Mouse (Mus musculus): ENCODE measurements at regions not wholly inside any gene's neighbourhood (a gene's known extent, or its start where the extent isn't known, plus 50 kb on each side); places are given as distances from the start of the nearest gene placed in this dataset.

DNA sequence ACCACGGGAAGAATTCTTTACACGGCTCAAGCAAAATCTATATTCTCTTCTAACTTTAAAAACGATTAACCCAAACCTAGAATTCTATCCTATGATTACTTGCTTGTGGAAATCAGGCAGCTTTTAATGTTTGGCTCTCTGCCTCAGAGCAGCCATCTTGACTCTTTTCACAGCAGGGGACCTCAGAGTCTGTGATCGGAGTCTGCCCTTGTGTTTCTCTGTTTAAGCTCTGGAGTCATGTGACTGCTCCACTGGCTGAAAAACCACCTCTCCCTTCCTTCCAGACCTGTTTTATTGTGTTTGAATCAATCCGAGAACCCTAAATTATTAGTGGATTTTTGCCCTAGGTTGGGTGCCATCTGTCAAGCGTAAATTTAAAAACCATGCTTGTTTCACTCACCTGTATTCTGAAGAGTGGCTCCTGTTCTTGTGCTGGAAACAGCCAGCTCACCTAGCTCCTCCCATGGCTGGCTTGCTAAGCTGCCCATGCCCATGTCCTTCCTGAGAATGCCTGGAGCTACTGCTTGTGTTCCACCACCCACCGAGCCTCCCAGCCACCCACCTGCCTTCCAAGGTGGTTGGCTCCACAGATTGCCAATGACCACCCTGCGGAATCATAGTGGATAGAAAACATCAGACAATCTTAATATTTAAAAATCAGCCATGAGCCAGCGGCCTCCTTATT, 62.6 kb downstream of the Perp start:
- ATAC-seq (ENCODE audit: low FRiP score) = no peak
- no peaks in the 10 kb centered on the region for H3K27me3 ChIP-seq
- no peak overlapping the region for H3K27ac ChIP-seq
- H3K4me3 ChIP-seq = no peak overlapping the region
- no peaks in the 10 kb centered on the region for H3K36me3 ChIP-seq
- 87% methylated on average over 9 of the region's 9 CpGs for WGBS
- no peak overlapping the region for H3K4me2 ChIP-seq
- H3K4me1 ChIP-seq (replicated peaks) = no peaks in the 10 kb centered on the region
- no peaks in the 10 kb centered on the region for H3K9me3 ChIP-seq
- H3K9ac ChIP-seq = no peak overlapping the region

DNA sequence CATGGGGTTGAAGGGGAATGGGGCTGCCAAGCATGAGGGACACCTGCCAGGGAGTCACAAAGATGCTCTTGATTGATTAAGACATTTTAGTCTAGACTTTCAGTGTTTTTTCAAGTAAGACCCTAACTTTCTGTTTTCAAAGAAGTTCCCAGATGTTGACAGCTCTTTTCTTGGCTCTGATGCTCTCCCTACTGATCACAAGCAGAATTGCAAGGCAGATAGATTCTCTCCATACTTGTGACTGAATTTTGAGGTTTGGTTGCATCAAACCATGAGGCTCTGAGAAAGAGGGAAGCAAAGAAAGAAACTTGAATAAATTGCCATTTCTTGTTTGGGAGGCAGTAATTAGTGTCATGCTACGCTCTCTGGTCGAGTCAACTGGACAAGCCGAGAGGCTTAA, 64.5 kb downstream of the Perp start:
- no peak overlapping the region for H3K4me3 ChIP-seq
- no peaks in the 10 kb centered on the region for H3K9me3 ChIP-seq
- no peak for ATAC-seq (ENCODE audit: low FRiP score)
- no peaks in the 10 kb centered on the region for H3K27me3 ChIP-seq
- no peak overlapping the region for H3K4me2 ChIP-seq
- H3K9ac ChIP-seq = no peak overlapping the region
- no peaks in the 10 kb centered on the region for H3K4me1 ChIP-seq (replicated peaks)
- no peak overlapping the region for H3K27ac ChIP-seq
- H3K36me3 ChIP-seq = no peaks in the 10 kb centered on the region
- 84% methylated on average over 3 of the region's 3 CpGs for WGBS

DNA sequence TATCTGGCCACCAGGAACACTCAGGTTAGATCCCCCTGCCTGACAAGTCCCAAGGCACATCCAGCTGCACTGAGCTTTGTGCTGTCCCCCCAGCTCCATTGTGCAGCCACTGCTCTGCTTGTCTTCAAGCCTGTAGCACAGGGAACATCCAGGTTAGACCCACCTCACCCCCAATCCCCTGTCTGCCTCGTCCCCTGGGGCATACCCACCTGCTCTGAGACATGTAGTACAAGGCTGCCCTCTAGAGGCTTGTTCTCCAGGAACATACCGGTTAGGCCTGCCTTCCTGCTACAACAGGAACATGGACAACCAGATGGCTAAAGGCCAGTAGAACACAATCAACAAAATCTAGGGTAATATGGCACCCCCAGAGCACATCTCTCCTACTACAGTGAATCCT, 66.1 kb downstream of the Perp start:
- H3K4me2 ChIP-seq = no peak overlapping the region
- H3K4me3 ChIP-seq = no peak overlapping the region
- H3K9ac ChIP-seq = no peak overlapping the region
- ATAC-seq (ENCODE audit: low FRiP score) = no peak
- no peaks in the 10 kb centered on the region for H3K36me3 ChIP-seq
- 19% methylated on average over 2 of the region's 2 CpGs for WGBS
- no peaks in the 10 kb centered on the region for H3K27me3 ChIP-seq
- H3K4me1 ChIP-seq (replicated peaks) = no peaks in the 10 kb centered on the region
- H3K9me3 ChIP-seq = no peaks in the 10 kb centered on the region
- H3K27ac ChIP-seq = no peak overlapping the region

DNA sequence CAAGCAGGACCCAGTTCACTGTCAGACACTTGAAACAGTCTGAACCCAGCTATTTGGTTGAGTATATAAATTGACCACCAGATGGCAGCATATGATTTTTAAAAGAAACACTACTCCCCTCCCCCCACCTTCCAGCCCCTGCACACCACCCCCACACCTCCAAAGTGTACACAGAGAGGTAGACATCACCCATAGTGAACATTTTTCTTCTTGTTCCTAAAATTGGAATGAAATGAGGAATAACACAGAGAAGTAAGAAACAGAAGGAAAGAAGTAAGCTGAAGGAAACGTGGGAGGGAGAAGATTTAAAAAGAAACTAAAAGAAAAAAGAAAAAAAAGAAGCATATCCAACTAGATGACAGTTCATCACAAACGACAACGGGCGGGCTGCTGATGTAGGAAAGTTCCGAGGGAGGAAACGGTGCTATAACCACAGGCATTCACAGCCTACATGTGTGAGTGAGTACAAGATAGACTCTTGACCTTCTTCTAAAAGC, 72.3 kb downstream of the Perp start:
- Histone ChIP-seq H3K27ac (no peak overlapping the region), H3K27me3 (no peaks in the 10 kb centered on the region), H3K36me3 (no peaks in the 10 kb centered on the region), H3K4me2 (no peak overlapping the region), H3K4me3 (no peak overlapping the region), H3K9me3 (no peaks in the 10 kb centered on the region), H3K9ac (no peak overlapping the region), H3K4me1 (replicated peaks) (no peaks in the 10 kb centered on the region)
- 0 out of 2 replicates have a peak, but pooled peaks have one; percentile 39 for ATAC-seq (ENCODE audit: low FRiP score)
- WGBS = 75% methylated on average over 6 of the region's 6 CpGs

DNA sequence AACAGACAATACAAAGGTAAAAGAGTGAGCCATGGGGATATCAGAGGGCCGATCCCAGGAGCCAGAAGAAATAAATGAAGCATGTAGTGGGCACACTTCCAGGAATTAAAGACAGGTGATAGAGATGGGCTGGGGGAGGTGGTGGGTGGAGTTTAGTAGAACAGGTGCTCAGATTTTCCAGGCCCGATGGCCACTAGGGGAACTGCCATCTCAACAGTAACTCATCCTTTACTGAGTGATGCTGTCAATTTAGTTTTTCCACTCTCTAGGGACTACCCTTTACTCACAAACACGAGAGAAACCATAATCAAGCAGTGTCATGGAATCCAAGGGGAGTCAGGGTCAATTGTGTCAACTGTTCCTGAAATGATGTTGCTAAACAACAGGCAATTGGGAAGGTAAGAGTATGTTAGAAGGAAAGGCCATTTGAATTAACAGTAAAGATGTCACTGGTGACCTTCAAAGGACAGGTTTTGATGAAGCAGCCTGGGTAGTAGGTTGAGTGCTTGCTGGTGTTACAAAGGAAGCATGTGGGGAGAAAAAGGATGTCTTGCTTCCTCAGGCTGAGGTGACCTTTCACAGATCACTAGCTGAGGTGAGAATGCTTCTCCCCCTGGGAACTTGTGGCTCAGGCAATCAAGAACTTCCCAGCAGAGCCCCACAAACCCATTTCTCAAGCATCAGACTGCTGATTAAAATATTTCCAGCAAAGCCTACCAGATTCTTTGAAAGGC, 78.4 kb downstream of the Perp start:
- 73% methylated on average over 3 of the region's 3 CpGs for WGBS
- no peak for ATAC-seq (ENCODE audit: low FRiP score)

DNA sequence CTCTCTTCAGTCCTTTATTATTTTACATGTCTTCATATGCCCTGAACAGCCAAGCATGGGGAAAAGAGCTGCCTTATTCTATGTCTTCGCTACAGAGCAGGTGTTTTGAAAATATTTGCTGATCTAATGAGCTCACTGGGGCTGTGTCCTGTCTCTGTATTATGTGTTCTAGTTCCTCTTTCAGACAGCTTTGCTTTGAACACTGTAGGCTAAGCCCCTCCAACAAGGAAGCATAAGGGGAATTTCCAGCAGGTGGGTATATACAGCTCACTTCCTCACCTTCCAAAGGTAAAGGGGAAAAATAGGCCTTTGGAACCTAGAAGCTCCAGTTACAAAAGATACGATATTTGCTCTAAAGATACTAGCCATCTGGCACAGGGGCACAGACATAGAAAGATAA, 83.0 kb downstream of the Perp start:
- no peaks in the 10 kb centered on the region for H3K4me1 ChIP-seq (replicated peaks)
- H3K9me3 ChIP-seq = no peaks in the 10 kb centered on the region
- no peak overlapping the region for H3K4me3 ChIP-seq
- H3K9ac ChIP-seq = no peak overlapping the region
- ATAC-seq (ENCODE audit: low FRiP score) = no peak
- H3K36me3 ChIP-seq = no peaks in the 10 kb centered on the region
- no peak overlapping the region for H3K27ac ChIP-seq
- H3K27me3 ChIP-seq = no peaks in the 10 kb centered on the region
- WGBS = 93% methylated on average over 2 of the region's 2 CpGs
- H3K4me2 ChIP-seq = no peak overlapping the region

More for the DNA sequence above, 78.4 kb downstream of the Perp start:
- Histone ChIP-seq H3K9me3 (no peaks in the 10 kb centered on the region), H3K36me3 (no peaks in the 10 kb centered on the region), H3K4me1 (replicated peaks) (no peaks in the 10 kb centered on the region), H3K4me2 (no peak overlapping the region), H3K4me3 (no peak overlapping the region), H3K27ac (no peak overlapping the region), H3K27me3 (no peaks in the 10 kb centered on the region), H3K9ac (no peak overlapping the region)

DNA sequence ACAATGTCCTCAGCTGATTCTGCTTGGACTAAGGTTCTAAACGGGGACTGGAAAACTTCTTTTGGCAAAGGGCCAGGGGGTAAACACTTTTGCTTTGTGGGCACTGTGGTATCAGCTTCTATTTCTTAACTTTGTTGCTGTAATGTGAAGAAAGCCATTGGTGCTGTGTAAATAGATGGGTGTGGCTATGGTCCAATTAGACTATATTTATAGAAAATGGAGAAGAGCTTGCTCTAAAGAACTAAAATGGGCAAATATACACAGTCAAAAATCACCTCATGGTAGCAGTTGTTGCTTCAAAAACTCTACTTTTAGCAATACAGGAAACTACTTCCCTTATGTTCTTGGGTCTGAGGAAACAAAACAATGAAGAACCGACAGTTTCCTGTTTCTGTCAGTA, 84.1 kb downstream of the Tnfaip3 start:
- H3K9ac ChIP-seq = no peak overlapping the region
- 61% methylated on average over 2 of the region's 2 CpGs for WGBS
- H3K4me1 ChIP-seq (replicated peaks) = no peaks in the 10 kb centered on the region
- no peaks in the 10 kb centered on the region for H3K9me3 ChIP-seq
- no peak overlapping the region for H3K4me2 ChIP-seq
- no peaks in the 10 kb centered on the region for H3K36me3 ChIP-seq
- H3K27me3 ChIP-seq = no peaks in the 10 kb centered on the region
- H3K27ac ChIP-seq = no peak overlapping the region
- ATAC-seq (ENCODE audit: low FRiP score) = no peak
- no peak overlapping the region for H3K4me3 ChIP-seq

DNA sequence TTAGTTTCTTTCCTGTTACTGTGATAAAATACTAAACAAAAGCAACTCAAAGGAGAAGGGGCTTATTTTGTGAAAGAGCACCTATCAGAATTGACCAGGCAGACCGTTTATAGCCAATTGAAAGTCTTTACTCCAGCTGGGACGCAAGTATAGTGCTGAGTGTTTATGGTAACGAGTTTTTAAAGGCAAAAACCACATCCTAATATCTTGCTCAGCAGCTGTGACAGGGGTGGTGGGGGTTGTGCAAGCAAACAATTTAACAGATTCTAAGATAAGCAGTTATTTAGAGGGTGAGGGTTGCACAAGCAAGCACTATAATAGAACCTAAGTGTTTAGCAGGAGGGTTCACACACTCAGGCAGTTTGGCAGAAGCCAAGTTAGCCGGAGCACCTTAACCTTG, 74.0 kb downstream of the Tnfaip3 start:
- Histone ChIP-seq H3K9me3 (no peaks in the 10 kb centered on the region), H3K4me1 (replicated peaks) (no peaks in the 10 kb centered on the region), H3K9ac (no peak overlapping the region), H3K27me3 (no peaks in the 10 kb centered on the region), H3K36me3 (no peaks in the 10 kb centered on the region), H3K4me3 (no peak overlapping the region), H3K4me2 (no peak overlapping the region), H3K27ac (no peak overlapping the region)
- no peak for ATAC-seq (ENCODE audit: low FRiP score)
- 78% methylated on average over 4 of the region's 4 CpGs for WGBS

DNA sequence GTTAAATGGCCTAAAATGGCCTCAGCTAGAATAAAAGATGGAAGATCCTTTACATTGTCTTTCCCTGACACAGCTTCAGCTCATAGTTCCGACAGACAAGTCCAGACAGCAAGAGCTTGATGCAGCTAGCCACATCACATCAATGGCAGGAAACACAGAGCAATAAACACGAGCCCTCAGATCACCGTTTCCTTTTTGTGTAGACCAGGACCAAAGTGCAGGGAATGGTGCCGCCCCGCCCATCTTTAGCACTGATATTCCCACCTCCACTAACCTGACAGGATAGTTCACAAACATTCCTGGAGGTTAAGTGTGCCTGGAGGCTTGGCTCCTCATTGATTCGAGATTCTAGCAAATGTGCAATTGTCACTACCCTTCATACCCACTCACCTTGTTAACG, 73.5 kb downstream of the Tnfaip3 start:
- Histone ChIP-seq H3K4me2 (no peak overlapping the region), H3K27ac (no peak overlapping the region), H3K27me3 (no peaks in the 10 kb centered on the region), H3K4me3 (no peak overlapping the region), H3K36me3 (no peaks in the 10 kb centered on the region), H3K4me1 (replicated peaks) (no peaks in the 10 kb centered on the region), H3K9me3 (no peaks in the 10 kb centered on the region), H3K9ac (no peak overlapping the region)
- ATAC-seq (ENCODE audit: low FRiP score) = no peak
- WGBS = 89% methylated on average over 7 of the region's 7 CpGs

DNA sequence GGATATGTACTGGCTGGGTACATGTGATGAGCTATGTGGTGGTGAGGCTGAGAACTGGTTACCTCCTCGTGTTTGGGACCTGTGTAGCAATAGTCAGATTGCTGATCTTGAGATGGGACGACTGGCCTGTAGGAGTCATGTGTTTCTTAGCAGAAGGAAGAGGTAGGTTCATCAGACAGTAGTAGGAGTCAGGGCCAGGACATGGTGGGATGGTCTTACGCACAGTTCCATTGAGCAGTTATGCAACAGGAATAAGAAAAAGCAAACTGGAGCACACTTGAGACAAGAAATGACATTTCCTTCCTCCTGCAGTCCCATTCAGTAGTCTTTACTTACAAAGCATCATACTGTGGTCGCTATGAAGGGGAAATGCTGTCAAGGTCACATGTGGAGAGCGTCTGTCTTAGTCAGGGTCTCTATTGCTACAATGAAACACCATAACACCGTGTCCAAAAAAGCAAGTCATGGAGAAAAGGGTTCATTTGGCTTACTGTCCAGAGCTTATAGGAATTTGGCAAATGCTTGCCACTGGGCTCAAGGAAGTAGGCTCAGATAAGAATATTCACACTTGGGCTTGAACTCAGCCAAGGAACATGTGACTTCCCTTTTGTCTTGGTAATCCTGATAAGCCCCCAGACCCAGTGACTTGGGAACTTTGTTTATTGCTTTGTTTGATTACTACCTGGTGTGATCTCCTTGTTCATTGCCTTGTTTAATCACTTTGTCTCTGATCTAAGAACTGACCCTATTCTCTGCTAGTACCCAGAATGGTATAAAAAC, 72.0 kb downstream of the Tnfaip3 start:
- no peak for ATAC-seq (ENCODE audit: low FRiP score)
- Histone ChIP-seq H3K27ac (no peak overlapping the region), H3K9ac (no peak overlapping the region), H3K4me3 (no peak overlapping the region), H3K9me3 (no peaks in the 10 kb centered on the region), H3K36me3 (no peaks in the 10 kb centered on the region), H3K4me2 (no peak overlapping the region), H3K27me3 (no peaks in the 10 kb centered on the region), H3K4me1 (replicated peaks) (no peaks in the 10 kb centered on the region)
- 76% methylated on average over 6 of the region's 6 CpGs for WGBS

DNA sequence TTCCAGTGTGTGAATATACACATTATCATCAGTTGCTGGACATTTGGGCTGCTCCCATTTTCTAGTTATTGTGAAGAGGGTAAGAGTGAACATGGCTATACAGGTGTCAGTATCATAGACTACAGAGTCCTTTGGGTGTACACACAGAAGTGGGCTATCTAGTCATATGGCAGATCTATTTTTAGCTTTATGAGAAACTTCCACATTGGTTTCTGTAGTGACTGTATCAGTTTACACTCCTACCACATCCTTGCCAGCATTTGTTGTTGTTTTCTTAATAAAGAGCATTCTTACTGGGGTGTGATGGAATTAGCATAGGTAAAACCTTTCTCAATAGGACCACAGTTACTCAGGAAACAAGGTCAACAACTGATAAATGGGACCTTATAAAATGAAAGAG, 68.7 kb downstream of the Tnfaip3 start:
- no peak for ATAC-seq (ENCODE audit: low FRiP score)
- Histone ChIP-seq H3K4me3 (no peak overlapping the region), H3K9ac (no peak overlapping the region), H3K27ac (no peak overlapping the region), H3K4me1 (replicated peaks) (no peaks in the 10 kb centered on the region), H3K9me3 (no peaks in the 10 kb centered on the region), H3K36me3 (no peaks in the 10 kb centered on the region), H3K27me3 (no peaks in the 10 kb centered on the region), H3K4me2 (no peak overlapping the region)
